Mouse (Mus musculus): ENCODE results near the gene H1f0. TPM values are rescaled to one million over a fixed set of nuclear protein-coding genes. Genes with fewer than 3 reads are reported as not detected.

H1f0 gene
- total RNA-seq, 4 experiments from 2014 or later: 122 to 250 (median 176) TPM

DNA sequence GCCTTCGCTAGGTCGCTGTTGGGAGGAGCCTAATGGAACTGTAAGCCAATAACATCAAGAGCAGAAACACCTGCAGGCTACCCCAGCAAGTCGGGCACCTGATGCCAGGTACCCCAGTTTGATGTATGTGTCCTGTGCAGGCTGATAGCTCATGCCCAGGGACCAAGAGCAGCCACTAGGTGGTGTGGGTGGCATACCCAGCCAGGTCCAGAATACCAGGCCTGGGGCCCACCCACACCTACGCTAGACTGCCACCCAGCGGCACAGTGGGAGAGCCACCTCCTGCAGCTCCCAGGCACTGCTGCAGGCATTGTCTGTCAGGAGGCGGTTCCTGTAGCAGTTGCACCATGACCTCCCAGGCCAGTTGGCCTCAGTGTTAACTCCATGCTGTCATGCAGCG is 10.6 kb downstream of the H1f0 start:
- peak; percentile 82 for DNase-seq

- DNase-seq: no peak
Measured at GRCm38 (mm10) chr15:79040501-79041416, 12.5 kb downstream of the H1f0 start.

DNA sequence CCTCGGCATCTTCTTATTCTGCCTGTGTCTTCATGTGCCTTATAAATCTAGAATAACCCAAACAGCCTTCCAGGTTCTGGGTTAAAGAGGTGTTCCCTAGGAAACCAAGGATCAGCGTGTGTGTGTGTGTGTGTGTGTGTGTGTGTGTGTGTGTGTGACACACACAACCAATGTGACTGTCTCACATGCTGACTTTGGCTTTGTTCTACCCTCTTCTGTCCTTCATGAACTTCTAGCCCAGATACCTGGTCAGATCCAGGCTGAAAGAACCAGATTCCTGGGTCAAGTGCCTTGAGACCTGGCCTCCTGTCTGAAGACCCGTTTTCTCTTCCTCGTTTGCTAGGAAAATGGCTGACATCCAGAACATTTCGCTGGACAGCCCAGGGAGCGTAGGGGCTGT is 13.3 kb downstream of the H1f0 start, which contains the start of gene Galr3:
Galr3 (plus strand) TSS at position 301 of the 400 bp plus-strand sequence.
- DNase-seq: no peak

- no peak for DNase-seq
Measured at GRCm38 (mm10) chr15:79042721-79043491, 14.7 kb downstream of the H1f0 start.

DNA sequence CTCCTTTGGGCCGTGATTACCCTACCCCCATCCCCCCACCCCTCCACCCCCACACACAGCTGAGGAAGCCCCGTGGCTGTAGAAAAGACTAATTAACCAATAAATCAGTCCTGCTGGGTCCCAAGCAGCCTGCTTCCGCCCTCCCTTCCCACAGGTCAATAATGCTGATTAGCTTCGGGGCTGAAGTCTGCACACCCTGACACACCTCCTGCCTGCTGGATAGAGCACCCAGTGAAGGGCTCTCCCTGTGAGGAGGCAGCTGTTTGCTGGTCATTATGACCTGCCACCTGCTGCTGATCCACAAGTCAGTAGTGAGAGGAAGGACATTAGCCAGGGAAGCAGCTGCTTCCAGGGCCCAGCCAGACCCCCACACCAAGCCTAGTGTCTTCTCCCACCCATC is 16.6 kb downstream of the H1f0 start:
- no peak for DNase-seq

- no peak for DNase-seq
Measured at GRCm38 (mm10) chr15:79048186-79048585, 19.9 kb downstream of the H1f0 start.

GRCm38 (mm10) chr15:79050160-79050845 is 22.1 kb downstream of the H1f0 start:
- DNase-seq: no peak

GRCm38 (mm10) chr15:79050964-79051363 is 22.7 kb downstream of the H1f0 start:
- no peak for DNase-seq

GRCm38 (mm10) chr15:79051461-79052360 is 23.5 kb downstream of the H1f0 start:
- DNase-seq: no peak

DNA sequence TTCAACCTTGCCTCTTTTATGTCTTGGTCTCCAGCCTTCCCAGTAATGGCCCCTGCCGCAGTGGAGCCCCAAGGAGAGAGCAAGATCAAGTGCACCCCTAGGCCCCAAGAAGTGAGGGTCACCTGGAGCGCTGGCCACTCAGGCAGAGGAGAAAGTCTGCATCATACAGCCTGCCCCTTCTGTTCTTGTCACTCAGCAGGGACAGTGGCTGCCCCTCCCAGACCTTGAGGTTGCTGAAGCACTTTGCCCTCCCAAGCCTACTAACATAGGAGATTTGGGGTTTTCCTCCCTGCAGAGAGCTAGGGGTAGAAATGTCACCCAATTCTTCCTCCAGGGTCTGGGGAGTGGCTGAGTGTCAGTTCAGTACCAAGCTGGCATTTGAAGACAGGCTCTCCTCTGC is 24.1 kb downstream of the H1f0 start:
- no peak for DNase-seq

- no peak for DNase-seq
Measured at GRCm38 (mm10) chr15:79056601-79057000, 28.4 kb downstream of the H1f0 start.

DNA sequence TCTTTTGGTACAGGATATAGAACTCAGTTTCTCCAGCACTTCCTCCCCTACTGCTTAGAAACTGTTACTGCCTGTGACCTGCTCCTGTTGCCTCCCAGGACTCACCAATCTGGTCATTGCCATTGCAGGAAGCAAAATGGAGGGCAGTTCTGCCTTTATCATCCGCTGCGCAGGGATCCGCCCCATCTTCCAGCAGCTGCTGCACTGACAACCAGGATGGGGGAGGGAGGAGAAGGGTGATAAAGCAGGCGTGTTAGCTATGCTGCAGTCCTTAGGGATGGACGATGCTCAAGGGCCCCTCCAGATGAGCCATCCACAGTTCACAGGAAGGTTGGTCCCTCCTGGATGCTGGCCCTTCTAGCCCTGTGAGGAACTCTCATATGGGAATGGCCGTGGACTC is 29.6 kb downstream of the H1f0 start:
- no peak for DNase-seq

GRCm38 (mm10) chr15:79060887-79061565 is 32.8 kb downstream of the H1f0 start:
- no peak for DNase-seq

DNA sequence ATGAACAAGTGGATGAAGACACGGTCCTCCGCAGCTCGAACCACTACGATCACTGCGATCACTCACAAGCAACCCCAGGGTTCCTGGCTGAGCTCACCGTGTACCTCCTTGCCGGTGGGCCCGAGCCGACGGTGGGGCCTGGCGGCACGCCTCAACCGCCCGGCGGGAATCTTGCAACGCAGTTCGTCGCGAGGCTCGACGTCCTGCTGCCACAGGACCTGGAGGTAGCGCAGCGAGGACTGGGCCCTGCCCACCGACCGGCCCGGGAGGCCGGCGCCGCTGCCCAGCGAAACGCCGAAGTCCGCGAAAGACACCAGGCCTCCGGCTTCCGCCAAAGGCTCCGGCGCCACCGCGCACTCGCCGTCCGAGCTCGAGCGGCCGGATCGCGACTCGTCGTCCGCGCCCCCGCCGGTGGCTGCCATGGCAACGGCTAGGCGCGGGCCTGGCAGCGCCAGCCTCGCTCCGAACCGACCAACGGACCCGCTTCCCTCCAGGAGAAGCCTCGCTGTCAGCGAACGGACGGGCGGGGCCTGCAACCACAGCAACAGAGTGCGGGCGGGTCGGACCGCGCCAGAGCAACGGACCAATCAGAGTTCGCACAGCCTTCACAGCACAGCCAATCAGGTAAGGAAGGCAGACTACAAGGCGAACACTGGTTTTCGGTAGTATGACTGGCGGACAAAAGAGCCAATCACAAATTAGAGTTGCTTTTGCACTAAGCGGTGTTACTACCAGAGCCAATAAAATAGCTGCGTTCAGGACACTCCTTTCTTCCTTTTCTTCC is 34.3 kb downstream of the H1f0 start, which contains the start of gene Ankrd54:
Ankrd54 (minus strand) TSS at position 518 of the 784 bp plus-strand sequence.
- peak; percentile 98 for DNase-seq

DNA sequence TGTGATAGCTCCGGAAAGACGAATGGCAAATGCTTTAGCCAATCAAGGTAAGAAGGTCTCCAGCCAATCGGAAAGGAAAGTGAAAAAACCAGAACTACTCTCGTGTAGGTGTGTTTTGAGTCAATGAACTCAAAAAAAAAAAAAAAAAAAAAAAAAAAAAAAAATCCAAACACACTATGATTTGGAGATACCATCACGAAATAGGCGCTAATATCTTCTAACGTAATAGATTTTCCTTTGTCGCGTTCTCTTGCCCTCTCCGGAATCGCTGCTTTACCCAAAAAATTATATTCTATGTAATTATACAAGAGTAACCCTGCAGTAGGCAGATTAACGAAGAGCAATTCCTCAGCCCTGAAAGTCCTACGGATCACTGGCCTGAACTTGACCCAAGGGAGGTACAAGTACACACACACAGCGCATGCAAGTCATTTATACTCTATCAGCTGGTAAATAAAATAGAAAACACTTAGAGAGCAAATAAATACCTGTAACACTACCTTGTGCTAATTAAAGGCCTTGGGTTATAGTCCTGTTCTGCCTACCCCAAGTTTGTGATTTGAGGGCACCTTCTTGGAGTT is 35.0 kb downstream of the H1f0 start:
- DNase-seq: no peak

- no peak for DNase-seq
Measured at GRCm38 (mm10) chr15:79065086-79065770, 37.0 kb downstream of the H1f0 start.

GRCm38 (mm10) chr15:79066276-79066675 is 38.0 kb downstream of the H1f0 start:
- DNase-seq: no peak

GRCm38 (mm10) chr15:79067631-79068030 is 39.4 kb downstream of the H1f0 start:
- DNase-seq: no peak

DNA sequence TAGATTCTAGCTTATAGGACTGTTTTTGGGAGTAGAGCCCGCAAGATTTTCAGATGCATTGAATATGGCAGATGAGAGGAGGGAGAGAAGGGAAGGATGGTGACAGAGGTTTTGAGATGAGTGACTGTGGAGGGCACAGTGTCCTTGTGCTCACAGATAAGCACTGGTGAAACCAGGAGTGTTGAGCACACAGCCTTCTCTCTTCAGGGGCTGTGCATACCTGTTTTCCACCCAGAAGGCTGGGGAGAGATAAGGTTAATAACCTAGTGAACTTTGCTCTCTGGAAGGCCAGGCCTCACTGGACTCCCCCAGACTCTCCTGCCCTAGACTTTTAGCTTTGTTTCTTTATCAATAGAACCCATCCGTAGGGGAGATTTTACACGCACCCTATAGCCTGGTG is 40.2 kb downstream of the H1f0 start:
- no peak for DNase-seq
